Mouse (Mus musculus): ENCODE results near the gene Snx18.
A peak's percentile ranks its signal among the peaks of the same experiment; 100 is the strongest.

The Snx18 gene

GRCm38 (mm10) chr13:113595987-113596386 lies 22.4 kb downstream of the Snx18 start:
- no peak for DNase-seq

DNA sequence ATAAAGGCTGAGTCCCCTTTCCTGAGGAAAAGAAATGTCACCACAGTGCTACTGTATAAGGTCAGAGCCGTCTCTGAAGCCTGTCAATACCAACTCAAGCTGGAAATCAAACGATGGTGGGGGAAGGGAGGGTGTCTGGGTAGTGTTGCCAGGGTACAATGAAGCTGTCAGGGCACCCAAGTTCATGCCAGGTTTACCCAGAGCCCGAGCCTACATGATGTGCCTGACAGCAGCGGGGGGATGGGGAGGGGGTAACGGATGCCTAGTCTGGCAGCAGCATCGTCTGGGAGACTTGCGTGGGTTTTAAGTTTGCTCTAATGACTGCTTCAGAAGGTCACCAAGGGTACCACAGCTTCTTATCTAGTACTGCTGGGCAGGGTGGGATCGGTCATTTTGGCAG lies 23.1 kb downstream of the Snx18 start:
- DNase-seq, result no peak

- DNase-seq, result no peak
These were observed 24.0 kb downstream of the Snx18 start for GRCm38 (mm10) chr13:113594361-113594760.

GRCm38 (mm10) chr13:113593711-113594110 lies 24.7 kb downstream of the Snx18 start:
- DNase-seq, result no peak

DNA sequence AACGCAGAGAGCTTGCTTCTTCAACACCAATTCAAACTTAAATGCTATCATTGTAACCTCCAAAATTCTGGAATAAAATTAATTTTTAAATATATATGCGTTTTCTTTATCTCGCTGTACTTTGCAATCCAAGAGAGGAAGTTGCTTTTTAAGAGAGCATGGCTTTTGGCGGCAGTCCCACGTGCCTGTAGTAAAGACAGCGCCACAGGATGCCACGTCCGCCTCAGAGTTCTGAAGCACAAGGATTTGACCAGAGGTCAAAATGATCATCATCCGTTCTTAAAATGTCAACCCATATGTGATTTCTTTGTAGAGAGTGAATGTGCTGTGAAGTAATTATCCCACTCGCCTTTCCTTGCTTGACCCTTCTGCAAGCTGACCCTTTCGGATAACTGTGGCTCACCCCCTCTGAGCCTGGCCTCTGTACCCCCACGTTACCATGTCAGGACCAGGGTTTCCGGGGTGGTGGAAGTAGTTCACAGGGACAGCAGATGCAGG lies 25.6 kb downstream of the Snx18 start:
- no peak for DNase-seq

GRCm38 (mm10) chr13:113591336-113591735 lies 27.0 kb downstream of the Snx18 start:
- DNase-seq, result no peak

DNA sequence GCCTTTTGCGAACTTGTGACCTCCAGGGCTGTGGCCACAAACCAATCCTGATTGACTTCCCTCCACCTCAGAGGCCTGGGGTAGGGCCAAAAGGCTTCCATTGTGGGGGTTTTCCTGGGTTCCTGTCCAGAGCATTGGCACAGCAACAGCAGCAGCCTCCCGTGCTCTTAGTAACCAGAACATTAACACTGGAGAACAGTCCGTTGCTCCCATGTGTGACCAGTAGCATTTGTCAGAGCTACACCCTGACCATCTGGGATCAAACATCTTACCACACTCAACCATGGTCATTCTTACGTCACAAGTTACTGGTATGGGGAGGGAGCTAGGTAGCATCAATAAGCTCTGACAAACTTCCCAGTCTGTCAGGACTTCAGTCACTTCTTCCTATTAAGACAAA lies 28.1 kb downstream of the Snx18 start:
- DNase-seq, result no peak

DNA sequence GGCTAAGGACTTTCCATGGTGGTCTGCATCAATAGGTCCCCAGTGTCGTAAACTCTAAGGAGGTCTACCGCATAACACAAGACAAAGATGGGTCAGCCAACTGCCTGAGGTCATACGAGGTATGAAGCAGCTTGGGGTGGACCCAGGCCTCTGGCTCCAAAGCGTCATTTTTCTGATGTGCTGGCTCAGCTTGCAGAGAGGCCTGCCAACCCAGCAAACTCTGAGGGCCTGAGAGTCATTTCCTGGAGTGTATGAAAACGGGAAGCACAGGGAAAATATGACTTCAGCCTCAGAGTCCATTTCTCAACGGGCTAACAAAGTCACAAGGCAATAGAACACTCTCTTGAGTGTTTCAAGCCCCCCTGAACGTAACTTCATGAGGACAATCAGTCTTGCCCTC lies 28.9 kb downstream of the Snx18 start:
- DNase-seq, result no peak

- DNase-seq, result no peak
These were observed 31.0 kb downstream of the Snx18 start for GRCm38 (mm10) chr13:113587200-113587936.

- DNase-seq, result no peak
These were observed 32.8 kb downstream of the Snx18 start for GRCm38 (mm10) chr13:113585606-113586005.

GRCm38 (mm10) chr13:113584431-113584830 lies 33.9 kb downstream of the Snx18 start:
- DNase-seq, result no peak

DNA sequence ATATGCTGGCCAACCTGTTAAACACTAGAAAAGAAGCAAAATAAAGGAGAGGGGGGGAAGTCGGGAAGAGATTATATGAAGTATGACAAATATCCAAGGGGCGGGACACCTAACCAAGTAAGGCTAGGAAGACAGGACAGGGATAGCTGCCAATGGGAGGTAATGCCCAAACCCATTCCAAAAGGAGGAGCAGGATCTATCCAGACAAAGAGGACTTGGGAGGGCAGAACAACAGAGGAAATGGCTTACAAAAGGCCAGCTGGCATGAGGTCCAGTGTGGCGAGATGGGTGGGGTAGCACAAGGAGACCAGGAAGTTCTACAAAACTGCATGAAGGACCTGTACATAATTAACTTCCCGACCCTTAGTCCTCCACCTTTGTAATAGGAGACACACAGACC lies 34.8 kb downstream of the Snx18 start:
- DNase-seq, result no peak

GRCm38 (mm10) chr13:113582024-113582423 lies 36.3 kb downstream of the Snx18 start:
- DNase-seq, result no peak

- no peak for DNase-seq
These were observed 36.9 kb downstream of the Snx18 start for GRCm38 (mm10) chr13:113581436-113581835.

GRCm38 (mm10) chr13:113580400-113580790 lies 38.0 kb downstream of the Snx18 start:
- no peak for DNase-seq

DNA sequence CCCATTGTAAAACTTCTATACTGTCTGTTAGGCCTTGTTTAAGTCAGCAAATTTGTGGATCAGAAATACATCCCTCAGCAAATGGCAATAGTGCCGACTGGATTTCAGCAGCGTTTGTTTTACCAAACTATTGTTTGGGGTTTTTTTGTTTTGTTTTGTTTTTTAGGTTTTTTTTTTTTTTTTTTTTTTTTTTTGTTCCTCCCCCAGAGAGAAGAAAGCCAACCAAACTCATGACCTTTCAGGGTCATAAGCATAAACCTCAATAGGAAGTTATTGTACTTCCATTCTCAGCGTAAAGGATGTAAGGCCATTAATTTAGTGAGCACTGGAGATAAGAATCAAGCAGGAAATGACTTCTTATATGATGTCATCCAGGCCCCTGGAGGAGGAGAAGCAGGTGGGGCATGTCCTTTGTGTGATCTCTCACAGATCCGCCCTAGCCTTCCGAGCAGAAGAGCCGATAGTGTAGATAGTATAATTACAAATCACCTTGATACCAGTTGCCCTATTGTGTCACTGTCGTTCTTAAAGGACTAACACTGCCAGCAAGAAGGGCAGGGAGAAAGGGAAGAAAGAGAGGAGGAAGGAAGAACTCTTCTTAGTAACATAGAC lies 38.5 kb downstream of the Snx18 start:
- DNase-seq, result peak in 1 of 2 experiments; percentile 44

GRCm38 (mm10) chr13:113574232-113574631 lies 44.1 kb downstream of the Snx18 start:
- peak; percentile 70 to 83 for DNase-seq

GRCm38 (mm10) chr13:113573377-113573776 lies 45.0 kb downstream of the Snx18 start:
- DNase-seq, result no peak

- no peak for DNase-seq
These were observed 46.2 kb downstream of the Snx18 start for GRCm38 (mm10) chr13:113572046-113572686.

- DNase-seq, result no peak
These were observed 48.8 kb downstream of the Snx18 start for GRCm38 (mm10) chr13:113569526-113569925.

DNA sequence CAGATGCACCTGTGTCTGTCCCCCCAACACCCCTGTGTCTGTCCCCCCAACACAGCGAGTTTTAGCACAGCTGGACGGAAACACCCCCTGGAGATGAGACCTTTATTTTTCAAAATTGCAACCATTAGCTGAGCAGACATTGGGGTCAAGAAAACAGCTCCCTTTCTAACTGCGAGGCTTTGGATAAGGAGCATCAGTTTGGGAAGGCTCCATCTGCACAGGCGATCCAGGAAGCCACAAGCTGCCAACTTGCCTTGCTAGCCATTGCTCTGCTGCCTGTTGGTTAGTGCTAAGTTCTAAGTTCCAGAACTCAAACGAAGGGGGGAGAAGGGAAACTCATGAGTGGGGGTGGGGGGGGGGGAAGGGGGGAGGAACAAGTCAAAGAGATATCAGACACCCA lies 51.4 kb downstream of the Snx18 start:
- DNase-seq, result no peak

DNA sequence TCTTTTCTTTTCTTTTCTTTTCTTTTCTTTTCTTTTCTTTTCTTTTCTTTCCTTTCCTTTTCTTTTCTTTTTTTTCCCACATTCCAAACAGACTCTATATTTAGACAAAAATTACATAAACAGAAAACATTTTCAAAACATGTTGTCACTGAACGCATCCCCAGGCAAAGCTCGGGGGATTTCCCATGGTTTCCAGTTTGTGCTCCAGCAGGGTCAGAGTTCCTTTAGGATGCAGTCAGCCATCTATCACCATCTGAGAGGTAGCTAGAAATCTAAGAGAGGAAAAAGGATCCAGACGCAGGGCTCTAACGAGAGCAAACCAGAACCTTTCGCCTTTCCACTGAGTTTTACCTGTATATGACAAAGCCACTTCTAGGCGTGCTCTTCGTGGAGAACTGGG lies 52.0 kb downstream of the Snx18 start:
- no peak for DNase-seq

DNA sequence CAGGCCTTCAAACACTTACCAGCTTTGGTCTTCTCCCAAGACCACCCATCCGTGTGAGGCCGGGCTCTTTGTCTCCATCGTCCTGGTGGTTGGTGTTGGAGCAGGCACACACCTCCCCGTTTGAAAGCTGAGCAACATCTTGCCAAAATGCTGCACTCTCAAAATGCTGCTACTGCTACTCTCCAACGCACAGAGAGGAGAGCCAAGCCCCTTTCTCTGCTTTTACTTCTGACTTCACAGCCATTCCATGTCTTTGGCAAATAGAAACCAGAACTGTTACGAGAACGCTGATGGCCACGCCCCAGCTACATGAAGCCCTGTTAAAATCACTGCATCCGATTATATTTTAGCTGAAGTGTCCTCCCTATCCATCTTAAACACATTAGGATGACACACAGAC lies 58.7 kb downstream of the Snx18 start:
- DNase-seq, result no peak

- DNase-seq, result no peak
These were observed 61.8 kb downstream of the Snx18 start for GRCm38 (mm10) chr13:113556538-113556937.

Measured in thymus, adult 18-20 months (tissue).